Mouse (Mus musculus) mammary gland, adult 2 months (tissue): ENCODE results near the gene Gm16181. TPM values are rescaled to one million over a fixed set of nuclear protein-coding genes. Genes with fewer than 3 reads are reported as not detected.

Experiments
- polyA plus RNA-seq: library from polyadenylated mRNA; depleted of rRNA; stranded (reverse); fragments of >200 nt; gene quantifications from 2 replicates; pipeline ENCODE4 v1.2.3, GENCODE M21; 2012; ENCODE audit warnings: low replicate concordance; rRNA removed

Gm16181 gene
- 0.80 and 4.0 TPM in 2 replicates for polyA plus RNA-seq

GRCm38 (mm10) chr17:35220156-35220952 lies at the start of gene Gm16181:
TSS of gene Gm16181 (plus strand) at chr17:35220834.

DNA sequence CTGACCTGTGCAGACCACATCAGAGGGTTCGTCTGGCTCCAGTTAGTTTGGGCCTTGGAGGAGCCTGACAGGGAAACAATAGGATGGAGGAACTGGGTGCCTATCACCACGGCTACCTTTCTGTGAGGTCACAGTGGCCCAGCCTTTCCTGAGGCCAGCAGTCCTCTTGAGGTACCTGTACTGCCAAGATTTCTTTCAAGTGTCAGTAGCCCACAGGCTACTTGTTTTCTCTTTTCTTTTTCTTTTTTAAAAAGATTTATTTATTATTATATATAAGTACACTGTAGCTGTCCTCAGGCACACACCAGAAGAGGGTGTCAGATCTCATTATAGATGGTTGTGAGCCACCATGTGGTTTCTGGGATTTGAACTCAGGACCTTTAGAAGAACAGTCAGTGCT lies 44.7 kb upstream of the Gm16181 start, which contains the start of gene Aif1:
TSS of gene Aif1 (minus strand) at position 101 of the 400 bp plus-strand sequence.

GRCm38 (mm10) chr17:35187959-35188610 lies 32.5 kb upstream of the Gm16181 start, which contains the start of gene Lst1:
TSS of gene Lst1 (minus strand) at chr17:35188439.

DNA sequence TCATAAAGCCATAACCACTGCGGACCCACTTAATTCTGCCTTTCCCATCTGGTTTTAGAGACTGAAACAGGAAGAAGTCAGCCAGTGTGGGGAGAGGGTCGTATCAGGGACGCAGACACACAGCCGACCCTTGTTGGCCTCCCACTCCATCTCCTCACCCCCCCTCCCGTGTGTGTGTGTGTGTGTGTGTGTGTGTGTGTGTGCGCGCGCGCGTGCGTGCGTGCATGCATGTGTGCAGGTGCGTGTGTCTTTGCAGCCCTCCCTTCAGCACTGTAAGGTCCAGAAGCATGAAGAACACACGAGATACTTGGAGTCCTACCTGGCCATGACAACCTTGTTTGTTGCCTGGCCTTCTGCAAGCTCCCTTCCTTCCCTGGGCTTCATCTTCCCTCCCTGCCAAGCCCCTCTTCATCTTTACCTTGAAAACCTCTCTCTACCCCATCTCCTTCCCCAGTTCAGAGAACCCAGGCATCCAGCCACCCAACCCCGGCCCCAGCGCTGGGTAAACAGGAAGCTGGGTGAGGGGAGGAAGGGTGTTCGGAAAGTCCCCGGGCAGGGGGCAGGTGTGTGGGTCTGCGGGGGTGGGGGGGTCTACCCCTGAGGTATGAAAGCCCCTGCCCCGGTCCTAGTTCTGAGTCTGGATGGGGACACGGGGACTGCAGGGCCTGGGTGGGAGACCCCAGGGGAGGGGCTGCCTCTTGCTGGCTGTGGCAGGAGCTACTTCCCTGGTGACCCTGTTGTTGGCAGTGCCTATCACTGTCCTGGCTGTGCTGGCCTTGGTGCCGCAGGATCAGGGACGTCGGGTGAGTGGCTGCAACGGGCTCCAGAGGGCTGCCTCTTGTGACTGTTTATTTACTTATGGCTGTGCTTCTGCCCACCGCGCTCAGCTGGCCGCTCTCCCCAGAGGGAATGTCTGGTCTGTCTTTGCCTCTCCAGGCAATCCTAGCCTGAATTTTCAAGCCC lies 26.5 kb upstream of the Gm16181 start, which contains the start of gene Ltb:
TSS of gene Ltb (plus strand) at position 559 of the 963 bp plus-strand sequence.

GRCm38 (mm10) chr17:35201787-35202186 lies 18.8 kb upstream of the Gm16181 start, which contains the start of gene Tnf:
TSS of gene Tnf (minus strand) at chr17:35202007.

DNA sequence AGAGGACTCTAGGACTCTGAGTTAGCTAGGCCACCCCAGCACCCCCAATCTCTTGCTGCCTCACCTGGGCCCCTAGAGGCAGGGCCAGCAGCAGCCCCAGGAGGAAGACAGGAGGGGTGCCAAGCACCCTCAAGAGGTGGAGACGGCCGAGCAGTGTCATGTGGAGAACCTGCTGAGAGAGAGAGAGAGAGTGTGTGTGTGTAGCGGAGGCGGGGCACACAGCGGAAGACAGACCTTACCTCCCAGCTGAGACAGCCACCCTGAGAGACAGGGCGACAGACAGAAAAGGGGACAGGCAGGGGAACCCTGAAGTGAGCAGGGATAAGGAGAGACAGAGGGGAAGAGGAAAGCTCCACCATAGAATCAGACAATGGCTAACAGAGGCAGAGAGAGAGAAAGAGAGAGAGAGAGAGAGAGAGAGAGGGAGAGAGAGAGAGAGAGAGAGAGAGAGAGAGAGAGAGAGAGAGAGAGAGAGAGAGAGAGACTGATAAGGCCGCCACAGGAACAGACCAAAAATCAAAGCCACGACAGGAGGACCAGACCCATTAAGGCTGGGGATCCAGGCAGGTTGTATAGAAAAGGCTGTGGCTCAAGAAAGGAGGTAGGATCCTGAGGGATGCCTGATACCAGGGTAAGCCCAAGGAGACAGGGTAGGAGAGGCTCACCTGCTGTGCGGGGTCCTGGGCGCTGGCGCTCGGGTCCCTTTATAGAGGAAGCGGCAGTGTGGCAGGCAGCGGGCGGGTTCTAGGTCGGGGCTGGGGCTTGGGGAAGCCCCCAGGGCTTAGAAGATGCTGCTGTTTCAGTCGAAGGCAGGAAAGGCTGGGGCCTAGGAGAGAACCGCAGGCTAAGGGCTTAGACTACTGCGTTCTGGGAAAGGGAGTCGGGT lies 15.9 kb upstream of the Gm16181 start, which contains the start of gene Lta:
TSS of gene Lta (minus strand) at position 858 of the 886 bp plus-strand sequence.

DNA sequence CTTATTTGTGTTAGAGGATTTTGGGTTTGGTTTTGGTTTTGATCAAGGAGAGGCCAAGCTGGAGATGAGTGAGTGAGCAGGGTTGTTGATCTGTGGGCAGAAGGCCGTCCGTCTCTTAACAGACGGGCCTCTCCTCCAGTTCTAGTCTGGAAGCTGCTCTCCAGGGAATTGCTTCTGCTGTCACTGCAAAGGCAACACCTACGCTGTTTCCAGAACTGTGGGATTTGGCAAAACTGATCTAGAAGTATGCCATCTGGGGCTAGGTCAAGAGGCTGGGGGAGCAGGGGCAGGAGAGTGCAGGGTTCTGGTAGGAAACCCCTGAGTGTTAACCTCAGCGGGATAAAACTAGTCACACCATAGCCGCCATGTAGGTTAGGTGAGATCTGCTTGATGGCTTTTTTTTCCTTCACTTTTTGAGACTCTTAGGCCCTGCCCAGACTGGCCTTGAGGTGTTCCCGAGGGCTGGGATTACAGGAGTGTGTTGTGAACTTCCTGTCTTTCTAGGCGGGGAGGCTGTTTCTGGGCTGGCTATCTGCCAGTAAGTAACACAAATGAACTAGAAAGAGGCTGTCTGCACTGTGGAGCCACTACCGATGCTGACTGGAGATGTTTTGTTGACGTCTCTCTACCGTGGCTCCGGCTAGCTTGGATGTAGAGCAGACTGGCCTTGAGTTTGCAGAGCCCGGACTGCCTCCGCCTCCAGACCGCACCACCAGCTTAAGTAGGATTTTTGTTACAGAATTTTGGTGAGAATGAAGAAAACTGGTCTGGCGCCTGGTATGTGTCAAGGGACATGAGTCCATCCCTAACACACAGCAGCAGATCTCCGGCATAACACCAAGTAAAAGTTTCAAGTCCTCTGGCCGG lies 12.7 kb downstream of the Gm16181 start, which contains the start of gene Atp6v1g2:
TSS of gene Atp6v1g2 (plus strand) at position 547 of the 867 bp plus-strand sequence.

DNA sequence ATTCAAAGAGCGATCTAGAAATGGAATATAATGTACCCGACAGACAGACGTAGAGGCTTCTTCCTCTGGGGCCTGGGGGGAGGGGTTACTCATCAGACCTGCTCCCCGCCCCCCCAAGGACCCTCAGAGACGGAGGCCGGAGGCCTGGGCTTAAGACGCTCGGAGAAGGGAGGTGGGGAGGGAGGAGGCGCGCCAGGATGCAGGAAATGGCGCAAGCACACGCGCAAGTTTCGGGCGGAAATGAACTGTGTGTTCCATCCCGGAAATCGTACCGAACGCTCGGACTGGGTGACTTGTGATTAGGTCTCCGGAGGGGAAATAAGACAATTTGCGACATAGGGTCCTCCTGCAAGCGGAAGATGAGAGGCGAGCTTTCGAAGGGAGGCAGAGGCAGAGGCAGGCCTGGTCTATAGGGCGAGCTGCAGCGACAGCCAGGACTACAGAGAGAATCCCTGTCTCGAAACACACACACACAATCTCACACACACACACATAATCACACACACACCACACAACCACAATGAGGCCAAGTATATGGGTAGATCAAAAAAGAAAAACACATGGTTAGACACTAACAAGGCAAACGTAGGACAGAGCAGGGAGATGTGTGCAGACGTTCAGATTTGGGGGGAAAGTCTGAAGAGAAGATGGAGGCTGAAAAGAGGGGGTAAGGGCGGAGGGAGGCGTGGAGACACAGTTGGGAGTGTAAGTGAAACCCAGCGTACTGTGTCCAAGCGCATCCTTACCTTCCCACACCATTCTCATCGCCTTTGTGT lies 15.2 kb downstream of the Gm16181 start, which contains the start of gene Nfkbil1:
TSS of gene Nfkbil1 (minus strand) at position 179 of the 776 bp plus-strand sequence.

DNA sequence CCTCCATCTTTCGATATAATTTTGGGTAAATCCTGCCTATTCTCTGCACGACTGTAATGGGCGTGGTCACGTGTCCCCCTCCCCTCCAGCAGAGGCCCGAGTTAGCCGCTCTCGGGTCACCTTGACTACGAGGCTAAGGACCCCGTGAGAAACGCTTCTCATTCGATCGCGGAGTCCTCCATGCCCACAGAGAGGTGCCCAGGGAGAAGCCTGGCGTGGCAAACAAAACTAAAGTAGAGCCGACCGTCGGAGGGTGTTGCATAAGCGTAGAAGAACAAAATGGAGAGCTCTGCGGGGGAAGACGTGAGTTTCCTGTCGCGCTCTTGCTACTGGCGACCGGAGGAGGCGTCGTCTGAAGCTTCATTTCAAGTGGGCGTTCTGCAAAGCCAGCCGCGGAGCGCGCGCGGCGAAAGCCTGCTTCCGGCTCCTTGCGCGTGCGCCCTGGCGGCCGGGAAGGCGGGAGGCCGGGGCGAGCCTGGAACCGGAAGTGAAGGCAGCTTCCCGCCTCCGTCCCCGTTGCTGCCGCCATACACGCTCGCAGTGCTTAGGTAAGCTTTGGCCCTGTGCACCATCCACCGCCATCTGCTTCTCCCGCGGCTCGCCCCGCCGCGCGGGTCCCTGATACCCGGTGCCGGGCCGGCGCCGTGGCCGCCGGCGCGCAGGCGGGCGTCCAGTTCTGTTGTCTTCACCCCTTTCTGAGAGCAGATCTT lies 20.8 kb downstream of the Gm16181 start, which contains the start of gene Ddx39b:
TSS of gene Ddx39b (plus strand) at position 442 of the 710 bp plus-strand sequence.

DNA sequence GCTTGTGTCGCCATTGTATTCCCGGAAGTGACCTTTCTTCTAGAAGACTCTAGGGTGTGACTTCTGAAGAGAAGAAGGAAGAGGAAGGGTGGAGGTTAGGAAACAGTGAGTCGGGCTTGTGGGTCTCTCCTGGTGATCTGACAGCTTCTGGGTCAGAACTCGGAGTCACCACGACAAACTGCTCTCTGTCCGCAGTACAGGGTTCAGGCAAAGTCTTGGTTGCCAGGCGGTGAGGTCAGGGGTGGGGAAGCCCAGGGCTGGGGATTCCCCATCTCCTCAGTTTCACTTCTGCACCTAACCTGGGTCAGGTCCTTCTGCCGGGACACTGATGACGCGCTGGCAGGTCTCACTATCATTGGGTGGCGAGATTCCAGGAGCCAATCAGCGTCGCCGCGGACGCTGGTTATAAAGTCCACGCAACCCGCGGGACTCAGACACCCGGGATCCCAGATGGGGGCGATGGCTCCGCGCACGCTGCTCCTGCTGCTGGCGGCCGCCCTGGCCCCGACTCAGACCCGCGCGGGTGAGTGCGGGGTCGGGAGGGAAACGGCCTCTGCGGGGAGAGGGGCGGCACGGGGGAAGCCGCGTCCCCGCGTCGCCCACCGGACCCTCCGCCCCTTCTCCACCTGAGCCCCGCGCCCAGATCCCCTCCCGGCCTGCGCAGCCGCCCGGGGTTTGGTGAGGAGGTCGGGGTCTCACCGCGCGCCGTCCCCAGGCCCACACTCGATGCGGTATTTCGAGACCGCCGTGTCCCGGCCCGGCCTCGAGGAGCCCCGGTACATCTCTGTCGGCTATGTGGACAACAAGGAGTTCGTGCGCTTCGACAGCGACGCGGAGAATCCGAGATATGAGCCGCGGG lies 42.3 kb downstream of the Gm16181 start, which contains the start of gene H2-D1:
TSS of gene H2-D1 (plus strand) at position 67 of the 859 bp plus-strand sequence.

Other genes starting within 250 kb of the Gm16181 start
- 17.7 and 42.4 TPM in 2 replicates for gene Hspa1a, start 248.7 kb upstream of the Gm16181 start, polyA plus RNA-seq
- 0.30 and 3.0 TPM in 2 replicates for gene Hspa1l, start 248.1 kb upstream of the Gm16181 start, polyA plus RNA-seq
- gene Lsm2, start 239.0 kb upstream of the Gm16181 start, polyA plus RNA-seq: 75.4 and 108 TPM in 2 replicates
- gene Vars, start 219.8 kb upstream of the Gm16181 start, polyA plus RNA-seq: 197 and 475 TPM in 2 replicates
- gene Vwa7, start 204.3 kb upstream of the Gm16181 start, polyA plus RNA-seq: 1.4 and 3.9 TPM in 2 replicates
- gene Sapcd1, start 192.8 kb upstream of the Gm16181 start, polyA plus RNA-seq: 1.7 and 2.0 TPM in 2 replicates
- gene Msh5, start 174.1 kb upstream of the Gm16181 start, polyA plus RNA-seq: 4.2 and 4.8 TPM in 2 replicates
- gene Clic1, start 170.9 kb upstream of the Gm16181 start, polyA plus RNA-seq: 110 and 121 TPM in 2 replicates
- gene Ddah2, start 161.8 kb upstream of the Gm16181 start, polyA plus RNA-seq: 58.1 and 90.9 TPM in 2 replicates
- 1.5 and 25.2 TPM in 2 replicates for gene Ly6g6c, start 155.4 kb upstream of the Gm16181 start, polyA plus RNA-seq
- 0.67 and 0.80 TPM in 2 replicates for gene Mpig6b, start 154.7 kb upstream of the Gm16181 start, polyA plus RNA-seq
- 5.7 and 9.0 TPM in 2 replicates for gene Ly6g6e, start 143.9 kb upstream of the Gm16181 start, polyA plus RNA-seq
- 1.1 and 2.2 TPM in 2 replicates for gene Ly6g6d, start 142.8 kb upstream of the Gm16181 start, polyA plus RNA-seq
- 0.19 TPM in 1 of 2 replicates, not detected in the other for gene Ly6g6f, start 135.2 kb upstream of the Gm16181 start, polyA plus RNA-seq
- 200 and 293 TPM in 2 replicates for gene Abhd16a, start 131.6 kb upstream of the Gm16181 start, polyA plus RNA-seq
- not detected in 2 replicates for gene Ly6g5c, start 112.6 kb upstream of the Gm16181 start, polyA plus RNA-seq
- gene Ly6g5b, start 105.4 kb upstream of the Gm16181 start, polyA plus RNA-seq: 3.5 and 4.4 TPM in 2 replicates
- gene Gpank1, start 99.4 kb upstream of the Gm16181 start, polyA plus RNA-seq: 16.3 and 24.8 TPM in 2 replicates
- gene Csnk2b, start 98.8 kb upstream of the Gm16181 start, polyA plus RNA-seq: 376 and 470 TPM in 2 replicates
- 8.7 and 9.2 TPM in 2 replicates for gene D17H6S53E, start 94.5 kb upstream of the Gm16181 start, polyA plus RNA-seq
- gene Apom, start 88.8 kb upstream of the Gm16181 start, polyA plus RNA-seq: 0.16 and 0.93 TPM in 2 replicates
- 203 and 278 TPM in 2 replicates for gene Bag6, start 85.7 kb upstream of the Gm16181 start, polyA plus RNA-seq
- gene Prrc2a, start 55.9 kb upstream of the Gm16181 start, polyA plus RNA-seq: 344 and 571 TPM in 2 replicates
- 2.8 and 5.7 TPM in 2 replicates for gene Aif1, start 44.8 kb upstream of the Gm16181 start, polyA plus RNA-seq
- 48.2 and 60.4 TPM in 2 replicates for gene Lst1, start 32.4 kb upstream of the Gm16181 start, polyA plus RNA-seq
- gene Ltb, start 26.4 kb upstream of the Gm16181 start, polyA plus RNA-seq: 118 and 400 TPM in 2 replicates
- gene Tnf, start 18.8 kb upstream of the Gm16181 start, polyA plus RNA-seq: 7.1 and 9.9 TPM in 2 replicates
- 12.2 and 19.0 TPM in 2 replicates for gene Lta, start 15.5 kb upstream of the Gm16181 start, polyA plus RNA-seq
- gene Atp6v1g2, start 12.8 kb downstream of the Gm16181 start, polyA plus RNA-seq: 6.5 and 11.8 TPM in 2 replicates
- 10.2 and 38.6 TPM in 2 replicates for gene Nfkbil1, start 15.0 kb downstream of the Gm16181 start, polyA plus RNA-seq
- 265 and 272 TPM in 2 replicates for gene Ddx39b, start 20.9 kb downstream of the Gm16181 start, polyA plus RNA-seq
- gene H2-D1, start 41.9 kb downstream of the Gm16181 start, polyA plus RNA-seq: 1,785 and 2,234 TPM in 2 replicates
- 0.06 and 0.08 TPM in 2 replicates for gene H2-Q1, start 99.6 kb downstream of the Gm16181 start, polyA plus RNA-seq
- 2.9 and 3.9 TPM in 2 replicates for gene H2-Q2, start 121.4 kb downstream of the Gm16181 start, polyA plus RNA-seq
- 138 and 275 TPM in 2 replicates for gene H2-Q4, start 158.8 kb downstream of the Gm16181 start, polyA plus RNA-seq
- 123 and 169 TPM in 2 replicates for gene H2-Q6, start 204.0 kb downstream of the Gm16181 start, polyA plus RNA-seq
- gene H2-Q7, start 218.3 kb downstream of the Gm16181 start, polyA plus RNA-seq: 529 and 618 TPM in 2 replicates
- gene H2-Q10, start 249.3 kb downstream of the Gm16181 start, polyA plus RNA-seq: 195 and 217 TPM in 2 replicates